Mouse (Mus musculus): ENCODE measurements around the gene Rapgefl1.

Gene Rapgefl1

DNA sequence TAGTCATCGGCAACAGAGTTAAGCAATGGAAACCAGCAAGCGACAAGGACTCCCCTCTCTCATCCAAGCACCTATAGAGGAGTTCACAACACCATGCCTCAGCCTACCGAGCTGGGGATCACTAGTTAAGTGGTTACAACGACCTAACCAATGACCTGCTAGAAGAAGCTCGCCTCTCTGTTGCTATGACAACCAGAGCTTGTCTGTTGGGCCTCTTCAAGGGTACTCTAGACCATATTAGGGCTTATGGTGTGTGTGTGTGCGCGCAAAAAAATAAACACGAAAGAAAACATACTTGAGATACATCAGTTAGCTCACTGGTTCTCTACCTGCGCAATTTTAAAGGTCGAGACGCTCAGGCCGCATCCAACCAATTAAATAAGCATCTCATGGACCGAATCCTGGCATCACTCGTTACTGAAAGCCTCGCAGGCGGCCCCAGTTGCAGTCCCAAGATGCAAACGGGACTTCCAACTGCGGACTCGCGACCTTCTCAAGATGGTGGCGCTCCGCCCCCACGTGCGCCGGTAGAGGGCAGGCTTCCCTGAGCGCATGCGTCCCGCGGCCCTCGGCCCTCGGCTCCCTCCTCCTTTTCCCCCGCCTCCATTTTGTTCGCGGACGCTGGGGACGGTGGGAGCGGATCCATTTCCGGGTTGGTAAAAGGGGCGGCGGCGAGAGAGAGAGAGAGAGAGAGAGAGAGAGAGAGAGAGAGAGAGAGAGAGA, 26.6 kb downstream of the Rapgefl1 start, which contains the start of gene Wipf2:
Gene Wipf2 (plus strand): TSS at position 611 of the 723 bp plus-strand sequence.
- peak; percentile 95 for DNase-seq

DNA sequence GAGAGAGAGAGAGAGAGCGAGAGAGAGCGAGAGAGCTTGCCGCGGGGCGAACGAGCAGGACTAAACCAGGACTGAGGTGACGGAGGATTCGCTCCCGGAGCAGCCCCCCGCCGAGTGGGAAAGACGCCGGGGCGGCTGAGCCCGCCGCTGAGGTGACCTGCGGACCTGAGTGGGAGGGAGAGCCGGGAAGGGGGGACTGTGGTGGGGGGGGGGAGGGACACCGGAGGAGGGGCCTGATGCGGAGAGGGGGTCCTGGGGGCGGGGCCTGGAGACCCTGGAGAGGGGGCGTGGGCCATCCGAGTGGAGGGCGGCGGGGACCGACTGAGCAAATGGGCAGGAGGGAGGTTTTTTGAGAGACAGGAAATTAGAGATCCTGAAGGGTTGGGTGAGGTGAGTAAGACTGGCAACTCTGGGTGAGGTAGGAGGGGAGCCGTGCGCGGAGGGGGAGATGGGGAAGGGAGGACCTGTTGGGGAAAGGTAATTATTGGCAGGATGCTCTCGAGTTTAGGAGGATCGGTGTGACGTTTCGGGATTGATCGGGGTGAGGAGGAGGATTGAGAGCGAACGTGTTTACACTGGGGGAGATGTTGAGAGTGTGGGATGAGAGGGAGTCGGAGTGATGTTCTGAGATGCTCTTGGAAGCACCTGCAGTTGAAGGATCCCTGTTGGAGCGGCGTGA, 27.3 kb downstream of the Rapgefl1 start:
- DNase-seq, result no peak

DNA sequence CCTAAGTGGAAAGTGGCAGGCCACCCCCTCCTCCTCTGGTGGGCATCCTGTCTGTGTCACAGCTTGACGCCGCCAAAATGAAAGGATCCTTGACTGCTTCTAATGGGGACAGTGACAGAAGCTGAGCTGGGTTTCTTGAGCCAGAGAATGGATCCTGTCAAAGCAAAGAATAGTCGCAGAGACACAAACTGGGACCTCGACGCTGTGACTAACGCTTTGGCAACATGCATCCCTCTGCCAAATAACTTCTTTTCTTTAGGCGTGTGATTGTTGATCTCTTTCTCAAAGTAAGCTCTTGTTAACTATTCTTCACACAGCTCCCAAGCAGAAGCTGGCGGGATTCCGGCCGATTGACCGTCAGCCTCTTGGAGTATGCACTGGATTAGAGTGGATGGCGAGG, 30.7 kb downstream of the Rapgefl1 start:
- peak; percentile 56 for DNase-seq

DNA sequence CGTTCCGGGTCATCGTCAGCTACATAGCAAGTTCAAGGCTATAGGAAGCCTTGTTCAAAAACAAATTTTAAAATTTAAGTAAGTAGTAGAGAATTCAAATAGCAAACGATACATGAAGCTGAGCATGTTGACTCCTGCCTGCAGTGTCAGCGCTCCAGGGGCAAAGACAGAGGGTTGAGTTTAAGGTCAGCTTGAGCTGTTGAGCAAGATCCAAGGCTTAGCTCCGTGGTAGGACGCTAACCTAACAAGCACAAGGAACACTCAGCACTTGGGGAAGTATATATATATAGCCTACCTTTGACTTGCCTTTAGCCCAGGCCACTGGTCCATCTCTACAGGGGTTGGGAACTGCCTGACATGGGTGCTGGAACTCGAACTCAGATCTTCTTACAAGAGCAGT, 33.3 kb downstream of the Rapgefl1 start:
- DNase-seq, result no peak

DNA sequence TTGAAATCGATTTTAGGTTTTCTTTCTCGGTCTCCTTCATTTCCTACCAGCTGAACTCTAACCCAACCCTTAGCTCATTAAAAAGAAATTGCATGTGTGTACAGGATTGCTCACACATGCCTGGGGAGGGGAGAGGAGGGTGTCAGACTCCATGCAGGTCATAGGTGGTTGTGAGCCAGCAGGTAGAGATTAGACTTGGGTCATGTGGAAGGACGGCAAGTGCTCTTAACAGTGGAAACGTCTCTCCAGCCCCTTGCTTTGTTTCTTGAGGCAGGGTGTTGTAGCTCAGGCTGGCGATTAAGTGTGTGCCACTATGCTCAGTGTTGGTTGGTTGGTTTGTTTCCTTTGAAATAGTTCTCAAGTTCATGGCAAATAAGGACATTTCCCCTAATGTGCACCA, 34.2 kb downstream of the Rapgefl1 start:
- DNase-seq, result no peak

DNA sequence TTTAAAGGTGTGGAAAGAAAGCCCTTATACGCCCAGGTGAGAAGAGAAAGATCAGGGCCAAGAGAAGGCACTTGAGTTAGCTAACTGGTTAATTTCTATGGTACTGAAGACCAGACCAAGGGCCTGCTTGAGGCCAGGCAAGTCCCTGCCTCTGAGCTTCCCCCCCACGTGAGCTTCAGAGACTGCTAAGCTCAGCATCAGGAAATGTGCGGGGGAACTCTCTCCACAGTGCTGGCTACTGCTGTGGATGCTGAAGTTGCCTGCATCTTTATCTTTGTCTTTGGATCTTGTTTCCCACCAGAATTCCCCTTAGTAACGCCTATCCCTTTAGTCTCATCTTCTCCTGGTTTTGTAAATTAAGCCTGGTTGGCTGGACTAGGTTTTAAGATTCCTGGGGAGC, 34.8 kb downstream of the Rapgefl1 start:
- DNase-seq, result no peak

DNA sequence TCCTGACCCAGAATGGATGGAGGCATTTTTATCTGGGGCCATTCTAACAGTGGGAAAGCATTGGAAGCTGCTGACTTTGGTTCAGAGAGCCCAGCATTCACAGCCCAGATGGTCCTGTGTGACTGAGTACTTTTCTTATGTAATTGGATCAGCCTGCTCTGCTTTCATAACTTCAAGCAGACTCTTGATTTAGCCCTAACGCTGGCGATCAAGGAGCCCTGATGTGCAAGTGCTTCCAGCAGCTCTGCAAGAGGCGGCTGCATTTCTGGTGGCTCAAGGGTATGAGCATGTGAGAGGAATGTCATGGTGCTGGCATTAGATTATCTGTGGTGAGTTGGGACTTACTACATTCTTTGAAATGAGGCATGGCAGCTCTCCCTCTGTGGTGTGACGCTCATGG, 35.5 kb downstream of the Rapgefl1 start:
- peak; percentile 70 for DNase-seq

DNA sequence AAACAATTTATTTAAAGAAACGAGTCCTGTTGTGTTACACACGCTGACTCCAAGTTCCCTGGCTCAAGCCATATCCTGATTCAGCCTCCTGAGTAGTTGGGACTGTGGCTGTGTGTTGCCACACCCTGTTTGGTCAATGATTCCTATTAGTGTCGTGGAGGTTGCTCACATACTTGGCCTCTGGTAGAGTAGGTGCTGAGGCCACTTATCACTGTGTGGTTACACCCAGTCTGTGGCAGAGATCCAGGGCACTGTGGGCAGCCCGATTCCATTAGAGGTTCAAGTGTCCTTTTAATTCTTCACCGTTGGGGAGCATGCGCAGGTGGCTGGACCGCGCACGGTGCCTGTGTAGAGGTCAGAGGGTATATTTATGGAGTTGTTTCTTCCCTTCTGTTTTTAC, 37.3 kb downstream of the Rapgefl1 start:
- no peak for DNase-seq

DNA sequence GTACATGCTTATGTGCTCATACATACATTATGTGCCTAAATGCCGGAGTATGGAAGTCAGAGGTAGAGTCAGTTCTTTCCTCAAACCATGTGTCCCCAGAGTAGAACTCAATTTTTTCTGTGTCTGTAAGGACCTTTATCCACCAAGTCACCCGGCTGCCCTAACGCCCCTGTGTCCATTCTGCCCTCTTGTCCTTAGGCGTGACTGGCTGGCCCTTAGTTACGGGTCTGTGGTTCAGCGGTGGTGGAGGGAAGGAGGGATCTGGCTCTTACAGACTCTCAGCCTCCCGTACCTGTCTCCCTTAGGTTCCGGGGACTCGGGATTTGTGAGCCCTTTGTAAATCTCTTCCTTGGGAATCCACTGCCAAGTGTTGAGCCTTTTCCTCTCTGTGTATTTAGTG, 40.4 kb downstream of the Rapgefl1 start:
- no peak for DNase-seq

DNA sequence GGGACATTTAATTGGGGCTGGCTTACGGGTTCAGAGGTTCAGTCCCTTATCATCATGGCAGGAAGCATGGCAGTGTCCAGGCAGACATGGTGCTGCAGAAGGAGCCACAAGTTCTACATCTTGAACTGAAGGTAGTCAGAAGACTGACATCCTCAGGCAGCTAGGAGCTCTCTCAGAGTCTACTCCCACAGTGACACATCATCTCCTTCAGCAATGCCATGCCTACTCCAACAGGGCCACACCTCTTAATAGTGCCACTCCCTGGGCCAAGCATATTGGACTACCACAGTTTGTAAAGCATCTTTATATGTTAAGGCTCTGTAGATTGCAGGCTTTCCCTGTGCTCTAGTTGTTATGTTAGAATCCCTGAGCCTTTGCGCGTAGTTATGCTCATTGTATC, 51.1 kb downstream of the Rapgefl1 start:
- no peak for DNase-seq

DNA sequence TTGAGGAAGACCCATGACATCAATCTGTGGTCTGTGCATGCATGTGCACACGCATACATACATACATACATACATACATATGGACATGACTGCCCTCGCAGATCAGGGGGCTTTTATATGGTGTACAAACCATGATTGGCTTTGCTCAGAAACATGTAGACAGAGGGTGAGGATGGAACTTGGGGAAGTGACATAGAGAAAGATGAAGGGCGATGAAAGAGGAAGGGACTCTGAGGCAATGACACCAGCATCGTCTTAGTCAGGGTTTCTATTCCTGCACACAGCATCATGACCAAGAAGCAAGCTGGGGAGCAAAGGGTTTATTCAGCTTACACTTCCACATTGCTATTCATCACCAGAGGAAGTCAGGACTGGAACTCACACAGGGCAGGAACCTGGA, 52.5 kb downstream of the Rapgefl1 start:
- DNase-seq, result no peak

DNA sequence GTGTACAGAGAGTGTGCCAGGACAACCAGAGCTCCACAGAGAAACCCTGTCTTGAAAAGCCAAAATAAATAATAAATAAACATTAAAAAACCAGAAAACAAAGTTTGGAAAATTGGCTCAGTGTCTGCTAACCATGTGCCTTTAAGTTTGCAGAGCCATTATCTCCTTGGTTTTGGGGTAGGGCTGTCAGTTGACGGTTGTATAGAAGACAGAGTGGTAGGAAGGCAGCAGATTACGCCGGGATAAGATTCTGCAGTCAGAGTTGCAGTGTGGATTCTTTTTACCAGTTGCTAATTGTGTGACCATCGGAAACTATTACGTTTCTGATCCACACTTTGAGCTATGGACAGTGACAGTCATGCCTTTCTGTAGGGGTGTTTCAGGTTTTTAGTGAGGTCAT, 53.4 kb downstream of the Rapgefl1 start:
- DNase-seq, result no peak

DNA sequence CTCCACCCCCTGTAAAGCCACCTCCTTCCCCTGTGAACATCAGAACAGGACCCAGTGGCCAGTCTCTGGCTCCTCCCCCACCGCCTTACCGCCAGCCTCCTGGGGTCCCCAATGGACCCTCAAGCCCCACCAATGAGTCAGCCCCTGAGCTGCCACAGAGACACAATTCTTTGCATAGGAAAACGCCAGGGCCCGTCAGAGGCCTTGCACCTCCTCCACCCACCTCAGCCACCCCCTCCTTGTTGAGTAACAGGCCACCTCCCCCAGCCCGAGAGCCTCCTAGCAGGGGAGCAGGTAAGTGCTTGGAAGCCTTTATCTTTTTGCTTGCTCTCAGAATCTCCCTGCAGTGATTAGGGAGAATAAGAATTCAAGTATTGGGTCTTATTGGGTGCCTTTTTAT, 55.8 kb downstream of the Rapgefl1 start:
- no peak for DNase-seq

DNA sequence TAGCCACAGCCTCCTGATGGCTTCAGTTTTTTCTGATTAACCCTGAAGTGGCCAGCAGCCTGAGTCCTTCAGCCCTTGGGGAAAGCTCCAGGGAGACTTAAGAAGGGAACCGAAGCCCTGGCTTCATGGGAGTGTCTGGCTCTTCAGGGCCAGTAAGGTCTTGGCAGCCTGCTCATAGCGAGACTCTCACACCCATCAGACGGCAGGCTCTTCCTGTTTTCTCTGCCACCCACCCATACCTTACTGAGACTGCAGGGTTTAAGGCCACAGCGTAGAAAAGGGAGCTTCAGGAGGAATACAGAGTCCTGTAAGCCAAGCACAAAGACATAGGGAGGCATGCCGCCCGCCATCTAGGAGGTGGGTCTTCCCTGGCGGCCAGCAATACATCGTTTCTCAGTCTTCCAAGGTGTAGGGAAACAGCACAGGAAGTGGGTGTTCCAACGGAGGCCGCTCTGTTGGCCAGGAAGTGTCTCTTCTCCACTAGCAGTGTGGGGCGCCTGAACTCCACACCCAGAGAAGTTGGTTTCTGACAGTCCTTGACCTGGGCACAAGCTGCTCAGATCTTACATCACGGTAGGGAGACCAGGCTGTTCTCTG, 64.0 kb downstream of the Rapgefl1 start:
- no peak for DNase-seq

DNA sequence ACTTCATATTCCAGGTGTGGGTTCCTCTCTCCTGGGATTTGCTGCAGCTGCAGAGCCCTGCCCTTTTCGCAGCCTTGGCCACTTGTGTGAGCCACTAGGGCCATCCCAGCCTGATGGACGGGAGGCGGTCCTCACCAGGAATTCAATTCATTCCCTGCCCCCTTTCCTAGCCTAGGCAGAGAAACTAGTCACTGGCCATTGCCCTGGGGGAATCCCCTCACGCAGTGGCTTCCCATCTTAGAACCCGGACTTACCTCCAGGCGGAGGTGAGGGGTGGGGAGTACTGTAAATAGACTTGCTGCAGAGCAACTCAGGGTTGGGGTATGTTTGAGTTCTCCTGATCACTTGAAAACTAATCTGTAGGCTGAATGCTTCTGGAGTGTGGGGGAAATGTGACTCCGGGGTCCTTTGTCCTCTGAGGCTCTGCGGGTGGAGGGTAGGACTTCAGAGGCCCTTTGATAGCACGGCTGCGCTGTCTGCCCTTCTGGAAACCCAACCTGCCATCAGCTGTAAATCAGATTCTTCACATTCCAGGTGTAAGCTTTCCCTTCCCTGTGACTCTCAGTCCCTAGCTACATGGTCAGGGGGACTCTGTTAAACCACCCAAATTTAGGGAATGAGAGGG, 66.1 kb downstream of the Rapgefl1 start:
- no peak for DNase-seq
